Mouse (Mus musculus): ENCODE measurements at regions not wholly inside any gene's neighbourhood (a gene's known extent, or its start where the extent isn't known, plus 50 kb on each side); places are given as distances from the start of the nearest gene placed in this dataset.

DNA sequence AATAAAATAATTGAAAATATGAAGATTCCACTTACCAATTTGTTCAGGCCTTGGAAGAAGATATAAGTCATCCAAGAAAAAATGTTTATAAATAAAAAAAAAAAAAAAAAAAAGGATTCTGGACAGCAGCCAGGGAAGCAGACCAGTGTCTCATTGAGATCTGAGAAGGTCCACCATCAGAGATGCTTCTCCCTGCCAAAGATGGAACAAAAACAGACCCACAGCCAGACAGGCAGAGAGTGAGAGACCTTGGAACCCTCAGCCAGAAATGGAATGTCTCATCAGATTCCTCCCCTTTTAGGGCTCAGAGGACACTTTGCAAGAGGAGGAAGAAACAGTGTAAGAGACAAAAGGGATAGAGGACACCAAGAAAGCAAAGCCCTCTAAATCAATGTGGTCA lies 177.2 kb upstream of the Id4 start:
- no peak for ATAC-seq
- in situ Hi-C loops (cut with MboI; ENCODE audit: low pct_unique_long_range_greater_than_20kb) = no loop called here
- no peak for TF ChIP-seq CTCF (IDR thresholded peaks at IDR 0.05)
- POLR2A ChIA-PET = no interaction called here
- DNase-seq (ENCODE audit: low read depth, low spot score) = no peak
- CTCF ChIA-PET = no interaction called here
- H3K27me3 ChIP-seq = no peaks in the 10 kb centered on the region

GRCm38 (mm10) chr13:48094275-48095035 lies 166.6 kb upstream of the Id4 start:
- DNase-seq (ENCODE audit: low read depth, low spot score) (no peak), ATAC-seq (no peak)
- in situ Hi-C loops (cut with MboI; ENCODE audit: low pct_unique_long_range_greater_than_20kb) = no loop called here
- TF ChIP-seq CTCF (IDR thresholded peaks at IDR 0.05) = no peak
- ChIA-PET POLR2A (interaction anchor here (0.6 kb wide), 1 partner anchor 990 kb away, joined by 3 read pairs; no protein-coding TSS in a partner anchor), CTCF (interaction anchor here (1.7 kb wide), 1 partner anchor 10 kb away, joined by 7 read pairs; no protein-coding TSS in a partner anchor)
- no peaks in the 10 kb centered on the region for H3K27me3 ChIP-seq

GRCm38 (mm10) chr13:48102156-48102555 lies 158.9 kb upstream of the Id4 start:
- in situ Hi-C loops (cut with MboI; ENCODE audit: low pct_unique_long_range_greater_than_20kb) = no loop called here
- ATAC-seq = no peak
- TF ChIP-seq CTCF (IDR thresholded peaks at IDR 0.05) = no peak
- ChIA-PET POLR2A (interaction anchor here (0.7 kb wide), 1 partner anchor 120 kb away, joined by 3 read pairs; no protein-coding TSS in a partner anchor), CTCF (interaction anchor here (1.3 kb wide), 1 partner anchor 20 kb away, joined by 4 read pairs; no protein-coding TSS in a partner anchor)
- no peak for DNase-seq (ENCODE audit: low read depth, low spot score)
- H3K27me3 ChIP-seq = no peaks in the 10 kb centered on the region

GRCm38 (mm10) chr13:48102576-48102975 lies 158.5 kb upstream of the Id4 start:
- no peak for TF ChIP-seq CTCF (IDR thresholded peaks at IDR 0.05)
- POLR2A ChIA-PET = interaction anchor here (0.7 kb wide), 1 partner anchor 120 kb away, joined by 3 read pairs; no protein-coding TSS in a partner anchor

DNA sequence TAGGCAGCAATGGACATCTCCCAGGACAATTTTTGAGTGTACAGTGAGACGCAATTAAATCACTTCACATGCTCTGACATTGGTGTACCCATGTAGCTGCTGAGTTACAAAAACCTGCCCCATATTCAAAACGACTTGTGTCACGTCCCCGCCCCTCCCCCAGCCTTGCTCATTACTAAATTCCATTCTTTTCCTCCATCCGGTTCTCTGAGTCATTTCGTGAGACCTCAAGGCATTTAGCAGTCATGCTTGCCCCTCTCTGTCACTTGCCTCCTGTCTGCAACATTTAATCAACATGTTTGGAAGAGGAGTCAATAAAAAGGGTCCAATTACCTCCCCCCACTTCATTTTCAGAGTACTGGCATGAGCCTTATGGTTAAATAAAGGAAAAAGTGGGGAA lies 156.3 kb upstream of the Id4 start:
- CTCF ChIA-PET = interaction anchor here (0.6 to 1.5 kb wide), 3 partner anchors 10 to 566 kb away, joined by 3 to 7 read pairs (median 3); no protein-coding TSS in a partner anchor
- in situ Hi-C loops (cut with MboI; ENCODE audit: low pct_unique_long_range_greater_than_20kb) = no loop called here

More at GRCm38 (mm10) chr13:48102576-48102975, 158.5 kb upstream of the Id4 start:
- CTCF ChIA-PET = interaction anchor here (1.3 kb wide), 1 partner anchor 21 kb away, joined by 4 read pairs; no protein-coding TSS in a partner anchor
- ATAC-seq = no peak
- in situ Hi-C loops (cut with MboI; ENCODE audit: low pct_unique_long_range_greater_than_20kb) = no loop called here
- H3K27me3 ChIP-seq = no peaks in the 10 kb centered on the region
- DNase-seq (ENCODE audit: low read depth, low spot score) = no peak

GRCm38 (mm10) chr13:48106946-48107345 lies 154.1 kb upstream of the Id4 start:
- no peak for TF ChIP-seq CTCF (IDR thresholded peaks at IDR 0.05)
- H3K27me3 ChIP-seq = no peaks in the 10 kb centered on the region
- ChIA-PET CTCF (no interaction called here), POLR2A (no interaction called here)
- no peak for ATAC-seq
- DNase-seq (ENCODE audit: low read depth, low spot score) = no peak
- in situ Hi-C loops (cut with MboI; ENCODE audit: low pct_unique_long_range_greater_than_20kb) = no loop called here

More for the DNA sequence above, 156.3 kb upstream of the Id4 start:
- POLR2A ChIA-PET = interaction anchor here (0.6 kb wide), 1 partner anchor 409 kb away, joined by 4 read pairs; no protein-coding TSS in a partner anchor
- no peaks in the 10 kb centered on the region for H3K27me3 ChIP-seq
- peak; percentile 70 for ATAC-seq
- no peak for TF ChIP-seq CTCF (IDR thresholded peaks at IDR 0.05)
- DNase-seq (ENCODE audit: low read depth, low spot score) = no peak

DNA sequence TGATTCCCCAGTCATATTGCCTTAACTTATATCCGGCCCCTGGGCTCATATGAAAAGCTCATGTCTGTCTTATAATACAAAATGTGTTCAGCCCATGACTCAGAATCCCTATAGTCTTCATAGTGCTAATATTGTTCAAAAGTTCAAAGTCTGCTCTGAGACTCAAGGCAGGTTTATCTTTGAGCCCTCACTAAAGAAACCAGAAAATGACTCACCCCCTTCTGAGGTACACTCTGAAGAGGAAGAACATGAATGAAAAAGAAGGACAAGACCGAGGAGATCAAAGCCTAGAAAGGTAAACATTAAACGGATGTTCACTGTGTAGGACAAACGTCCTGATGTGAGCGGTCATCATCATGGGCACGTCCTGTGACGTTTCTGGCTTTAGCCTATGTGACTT lies 145.1 kb upstream of the Id4 start:
- no peak for TF ChIP-seq CTCF (IDR thresholded peaks at IDR 0.05)
- DNase-seq (ENCODE audit: low read depth, low spot score) (no peak), ATAC-seq (no peak)
- ChIA-PET CTCF (no interaction called here), POLR2A (no interaction called here)
- no peaks in the 10 kb centered on the region for H3K27me3 ChIP-seq
- in situ Hi-C loops (cut with MboI; ENCODE audit: low pct_unique_long_range_greater_than_20kb) = no loop called here

DNA sequence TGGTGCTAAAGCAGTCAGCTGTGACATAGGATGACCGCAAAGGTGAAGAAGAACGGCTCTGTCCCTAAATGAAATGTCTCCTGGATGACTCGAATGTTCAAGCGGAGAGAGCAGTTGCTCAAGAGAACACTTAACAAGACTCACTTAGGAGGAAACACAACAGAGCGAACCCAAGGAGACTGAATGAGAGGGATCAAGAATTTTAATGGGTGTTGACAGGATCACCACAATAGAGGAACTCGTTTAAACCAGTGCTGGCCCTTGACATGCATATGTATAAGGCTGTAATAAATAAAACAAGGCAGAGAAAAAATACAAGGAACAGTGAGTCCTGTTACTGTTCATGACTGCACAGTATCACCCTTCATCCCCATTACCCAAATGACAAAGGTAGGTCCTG lies 134.4 kb upstream of the Id4 start:
- ATAC-seq (peak; percentile 76), DNase-seq (ENCODE audit: low read depth, low spot score) (peak; percentile 68)
- ChIA-PET CTCF (no interaction called here), POLR2A (no interaction called here)
- in situ Hi-C loops (cut with MboI; ENCODE audit: low pct_unique_long_range_greater_than_20kb) = loop anchor here (25.0 kb wide), 1 partner anchor 814 kb away; no protein-coding TSS in a partner anchor
- no peak for TF ChIP-seq CTCF (IDR thresholded peaks at IDR 0.05)
- no peaks in the 10 kb centered on the region for H3K27me3 ChIP-seq

GRCm38 (mm10) chr13:48130724-48131123 lies 130.3 kb upstream of the Id4 start:
- ATAC-seq = peak; percentile 56
- POLR2A ChIA-PET = interaction anchor here (1.4 kb wide), 1 partner anchor 10 kb away, joined by 3 read pairs; no protein-coding TSS in a partner anchor
- no peak for DNase-seq (ENCODE audit: low read depth, low spot score)
- no peak for TF ChIP-seq CTCF (IDR thresholded peaks at IDR 0.05)
- CTCF ChIA-PET = interaction anchor here (1.1 kb wide), 1 partner anchor 26 kb away, joined by 3 read pairs; no protein-coding TSS in a partner anchor
- no peaks in the 10 kb centered on the region for H3K27me3 ChIP-seq
- in situ Hi-C loops (cut with MboI; ENCODE audit: low pct_unique_long_range_greater_than_20kb) = loop anchor here (25.0 kb wide), 1 partner anchor 818 kb away; no protein-coding TSS in a partner anchor

- CTCF ChIA-PET = no interaction called here
- in situ Hi-C loops (cut with MboI; ENCODE audit: low pct_unique_long_range_greater_than_20kb) = loop anchor here (25.0 kb wide), 1 partner anchor 819 kb away; no protein-coding TSS in a partner anchor
- ATAC-seq = peak; percentile 81
- H3K27me3 ChIP-seq = no peaks in the 10 kb centered on the region
- POLR2A ChIA-PET = interaction anchor here (0.6 kb wide), 1 partner anchor 11 kb away, joined by 5 read pairs; no protein-coding TSS in a partner anchor
- TF ChIP-seq CTCF (IDR thresholded peaks at IDR 0.05) = no peak
- DNase-seq (ENCODE audit: low read depth, low spot score) = no peak
Measured at GRCm38 (mm10) chr13:48131681-48132080, 129.3 kb upstream of the Id4 start.

- POLR2A ChIA-PET = no interaction called here
- TF ChIP-seq CTCF (IDR thresholded peaks at IDR 0.05) = no peak
- in situ Hi-C loops (cut with MboI; ENCODE audit: low pct_unique_long_range_greater_than_20kb) = loop anchor here (25.0 kb wide), 1 partner anchor 834 kb away; no protein-coding TSS in a partner anchor
- CTCF ChIA-PET = no interaction called here
- H3K27me3 ChIP-seq = peaks cover 3% of the 10 kb centered on the region
- ATAC-seq (no peak), DNase-seq (ENCODE audit: low read depth, low spot score) (no peak)
Measured at GRCm38 (mm10) chr13:48145976-48146375, 115.1 kb upstream of the Id4 start.
